Mouse (Mus musculus): ENCODE results near the gene Ptprh. TPM values are rescaled to one million over a fixed set of nuclear protein-coding genes. Genes with fewer than 3 reads are reported as not detected.

Gene Ptprh
- polyA plus RNA-seq, 1 experiment from 2014 or later = not detected

GRCm38 (mm10) chr7:4613740-4614403 lies 10.0 kb upstream of the Ptprh start:
- no peaks in the 10 kb centered on the region for H3K36me3 ChIP-seq (replicated peaks; ENCODE audit: insufficient read depth, low read length)
- peak overlapping the region; percentile 50 for H3K4me2 ChIP-seq (ENCODE audit: low read depth, low read length)
- peak overlapping the region; percentile 6; the same call in 1 of the 2 replicates for H3K27ac ChIP-seq (ENCODE audit: low read depth)
- ATAC-seq (peak; percentile 79), DNase-seq (no peak)
- no peaks in the 10 kb centered on the region for H3K9me3 ChIP-seq (ENCODE audit: low read length)
- WGBS (ENCODE audit: insufficient replicate concordance) = 40% methylated on average over 14 of the region's 14 CpGs
- H3K9ac ChIP-seq (replicated peaks) = 0 out of 2 replicates have a peak overlapping the region, but pooled peaks have one; percentile 11
- no peaks in the 10 kb centered on the region for H3K27me3 ChIP-seq (ENCODE audit: insufficient read depth, low read length)
- TF ChIP-seq EP300 (IDR thresholded peaks at IDR 0.05; ENCODE audit: low read depth) (peak; percentile 66; the same call in 1 of the 2 replicates), CTCF (IDR thresholded peaks at IDR 0.05; ENCODE audit: low read depth) (no peak)
- no peaks in the 10 kb centered on the region for H3K4me1 ChIP-seq (ENCODE audit: insufficient read depth)
- H3K4me3 ChIP-seq (ENCODE audit: low read depth, low read length) = no peak overlapping the region

GRCm38 (mm10) chr7:4612956-4613355 lies 9.1 kb upstream of the Ptprh start:
- 70% methylated on average over 1 of the region's 1 CpGs for WGBS (ENCODE audit: insufficient replicate concordance)
- DNase-seq (no peak), ATAC-seq (no peak)
- Histone ChIP-seq H3K9ac (replicated peaks) (no peak overlapping the region), H3K4me3 (ENCODE audit: low read depth, low read length) (no peak overlapping the region), H3K4me1 (ENCODE audit: insufficient read depth) (no peaks in the 10 kb centered on the region), H3K27me3 (ENCODE audit: insufficient read depth, low read length) (no peaks in the 10 kb centered on the region), H3K4me2 (ENCODE audit: low read depth, low read length) (no peak overlapping the region), H3K9me3 (ENCODE audit: low read length) (no peaks in the 10 kb centered on the region), H3K36me3 (replicated peaks; ENCODE audit: insufficient read depth, low read length) (no peaks in the 10 kb centered on the region), H3K27ac (ENCODE audit: low read depth) (no peak overlapping the region)
- TF ChIP-seq CTCF (IDR thresholded peaks at IDR 0.05; ENCODE audit: low read depth) (no peak), EP300 (IDR thresholded peaks at IDR 0.05; ENCODE audit: low read depth) (no peak)

GRCm38 (mm10) chr7:4612386-4612785 lies 8.5 kb upstream of the Ptprh start:
- DNase-seq (no peak), ATAC-seq (no peak)
- Histone ChIP-seq H3K4me3 (ENCODE audit: low read depth, low read length) (no peak overlapping the region), H3K4me2 (ENCODE audit: low read depth, low read length) (no peak overlapping the region), H3K4me1 (ENCODE audit: insufficient read depth) (no peaks in the 10 kb centered on the region), H3K27me3 (ENCODE audit: insufficient read depth, low read length) (no peaks in the 10 kb centered on the region), H3K9ac (replicated peaks) (no peak overlapping the region), H3K36me3 (replicated peaks; ENCODE audit: insufficient read depth, low read length) (no peaks in the 10 kb centered on the region), H3K27ac (ENCODE audit: low read depth) (no peak overlapping the region), H3K9me3 (ENCODE audit: low read length) (no peaks in the 10 kb centered on the region)
- WGBS (ENCODE audit: insufficient replicate concordance) = 56% methylated on average over 8 of the region's 8 CpGs
- no peak for TF ChIP-seq CTCF (IDR thresholded peaks at IDR 0.05; ENCODE audit: low read depth)
- no peak for TF ChIP-seq EP300 (IDR thresholded peaks at IDR 0.05; ENCODE audit: low read depth)

- Histone ChIP-seq H3K27ac (ENCODE audit: low read depth) (no peak overlapping the region), H3K4me3 (ENCODE audit: low read depth, low read length) (no peak overlapping the region), H3K36me3 (replicated peaks; ENCODE audit: insufficient read depth, low read length) (no peaks in the 10 kb centered on the region), H3K4me1 (ENCODE audit: insufficient read depth) (no peaks in the 10 kb centered on the region), H3K9ac (replicated peaks) (no peak overlapping the region), H3K27me3 (ENCODE audit: insufficient read depth, low read length) (no peaks in the 10 kb centered on the region), H3K4me2 (ENCODE audit: low read depth, low read length) (no peak overlapping the region), H3K9me3 (ENCODE audit: low read length) (no peaks in the 10 kb centered on the region)
- ATAC-seq (no peak), DNase-seq (no peak)
- WGBS (ENCODE audit: insufficient replicate concordance) = 84% methylated on average over 12 of the region's 12 CpGs
- TF ChIP-seq CTCF (IDR thresholded peaks at IDR 0.05; ENCODE audit: low read depth) (no peak), EP300 (IDR thresholded peaks at IDR 0.05; ENCODE audit: low read depth) (no peak)
These were observed 8.1 kb upstream of the Ptprh start for GRCm38 (mm10) chr7:4611921-4612341.

GRCm38 (mm10) chr7:4611511-4611910 lies 7.7 kb upstream of the Ptprh start:
- Histone ChIP-seq H3K9ac (replicated peaks) (no peak overlapping the region), H3K4me3 (ENCODE audit: low read depth, low read length) (no peak overlapping the region), H3K27me3 (ENCODE audit: insufficient read depth, low read length) (no peaks in the 10 kb centered on the region), H3K27ac (ENCODE audit: low read depth) (no peak overlapping the region), H3K36me3 (replicated peaks; ENCODE audit: insufficient read depth, low read length) (no peaks in the 10 kb centered on the region), H3K4me1 (ENCODE audit: insufficient read depth) (no peaks in the 10 kb centered on the region), H3K4me2 (ENCODE audit: low read depth, low read length) (no peak overlapping the region), H3K9me3 (ENCODE audit: low read length) (no peaks in the 10 kb centered on the region)
- 81% methylated on average over 12 of the region's 12 CpGs for WGBS (ENCODE audit: insufficient replicate concordance)
- ATAC-seq (no peak), DNase-seq (no peak)
- TF ChIP-seq CTCF (IDR thresholded peaks at IDR 0.05; ENCODE audit: low read depth) = no peak
- no peak for TF ChIP-seq EP300 (IDR thresholded peaks at IDR 0.05; ENCODE audit: low read depth)

GRCm38 (mm10) chr7:4608002-4608401 lies 4.2 kb upstream of the Ptprh start:
- ATAC-seq (0 out of 2 replicates have a peak, but pooled peaks have one; percentile 21), DNase-seq (no peak)
- no peaks in the 10 kb centered on the region for H3K27me3 ChIP-seq (ENCODE audit: insufficient read depth, low read length)
- no peak overlapping the region for H3K4me3 ChIP-seq (ENCODE audit: low read depth, low read length)
- 37% methylated on average over 5 of the region's 5 CpGs for WGBS (ENCODE audit: insufficient replicate concordance)
- H3K27ac ChIP-seq (ENCODE audit: low read depth) = no peak overlapping the region
- H3K9ac ChIP-seq (replicated peaks) = no peak overlapping the region
- no peaks in the 10 kb centered on the region for H3K9me3 ChIP-seq (ENCODE audit: low read length)
- no peak overlapping the region for H3K4me2 ChIP-seq (ENCODE audit: low read depth, low read length)
- TF ChIP-seq CTCF (IDR thresholded peaks at IDR 0.05; ENCODE audit: low read depth) (no peak), EP300 (IDR thresholded peaks at IDR 0.05; ENCODE audit: low read depth) (no peak)
- H3K36me3 ChIP-seq (replicated peaks; ENCODE audit: insufficient read depth, low read length) = no peaks in the 10 kb centered on the region
- H3K4me1 ChIP-seq (ENCODE audit: insufficient read depth) = no peaks in the 10 kb centered on the region

Data from liver, postnatal 0 days (tissue).